Comparison of ENCODE assay signal across 7 mouse cellular contexts in genomic region chr7:120934716-120935115, GRCm38 (mm10). TPM values are rescaled to one million over a fixed set of nuclear protein-coding genes. Genes with fewer than 3 reads are reported as not detected.
DNase-seq lines count a peak whose midpoint lies in the region; ATAC-seq and TF ChIP-seq lines count a peak whose summit lies in the region.

No protein-coding gene starts in this region.

- H3K27me3 ChIP-seq in midbrain, embryonic 12.5 days = no peaks in the 10 kb centered on the region
- H3K27me3 ChIP-seq in midbrain, embryonic 16.5 days (ENCODE audit: control insufficient read depth, insufficient read depth, low read depth, low read length) = no peaks in the 10 kb centered on the region
- H3K27me3 ChIP-seq in limb, embryonic 14.5 days (ENCODE audit: control insufficient read depth, insufficient read depth, low read length) = no peaks in the 10 kb centered on the region

- DNase-seq in T-cell, adult 2 months (ENCODE audit: low spot score) = peak; percentile 51
- peak; percentile 83 for DNase-seq in embryo, embryonic 10.5 days (ENCODE audit: low spot score)
- peak; percentile 64 for DNase-seq in limb, embryonic 14.5 days (ENCODE audit: low spot score)

- H3K4me1 ChIP-seq in midbrain, embryonic 12.5 days = no peaks in the 10 kb centered on the region
- no peaks in the 10 kb centered on the region; the same call in 1 of the 2 replicates for H3K4me1 ChIP-seq in midbrain, embryonic 16.5 days (ENCODE audit: control insufficient read depth, insufficient read depth, low read length)
- H3K4me1 ChIP-seq in limb, embryonic 14.5 days (ENCODE audit: control insufficient read depth, insufficient read depth, low read length) = no peaks in the 10 kb centered on the region
- 0 out of 2 replicates have a peak, but pooled peaks cover 7% of the 10 kb centered on the region for H3K4me1 ChIP-seq in olfactory bulb, adult 2 months (ENCODE audit: control insufficient read depth, insufficient read depth, low read length)

- no peak for TF ChIP-seq POLR2A in limb, embryonic 14.5 days (IDR thresholded peaks at IDR 0.05; ENCODE audit: borderline replicate concordance, extremely low read depth, insufficient read depth, insufficient read length)
- no peak for TF ChIP-seq POLR2A in olfactory bulb, adult 2 months (IDR thresholded peaks at IDR 0.05; ENCODE audit: insufficient read depth, low read depth, low read length)

- no peak overlapping the region for H3K9ac ChIP-seq in midbrain, embryonic 12.5 days (replicated peaks)
- H3K9ac ChIP-seq in midbrain, embryonic 16.5 days (ENCODE audit: low read depth, low read length) = no peak overlapping the region
- no peak overlapping the region for H3K9ac ChIP-seq in limb, embryonic 14.5 days (ENCODE audit: low read depth, low read length, severe bottlenecking)

- H3K9me3 ChIP-seq in midbrain, embryonic 12.5 days = no peaks in the 10 kb centered on the region
- no peaks in the 10 kb centered on the region for H3K9me3 ChIP-seq in midbrain, embryonic 16.5 days (replicated peaks; ENCODE audit: control insufficient read depth, low read length, poor library complexity, severe bottlenecking)
- H3K9me3 ChIP-seq in limb, embryonic 14.5 days (ENCODE audit: control insufficient read depth, low read length) = no peaks in the 10 kb centered on the region

- no peak overlapping the region for H3K4me3 ChIP-seq in midbrain, embryonic 12.5 days
- no peak overlapping the region for H3K4me3 ChIP-seq in midbrain, embryonic 16.5 days (ENCODE audit: low read depth, low read length)
- no peak overlapping the region for H3K4me3 ChIP-seq in limb, embryonic 14.5 days (replicated peaks; ENCODE audit: low read length)
- no peak overlapping the region for H3K4me3 ChIP-seq in olfactory bulb, adult 2 months (ENCODE audit: insufficient read depth, low read depth, low read length)

- H3K4me2 ChIP-seq in midbrain, embryonic 12.5 days (replicated peaks) = no peak overlapping the region
- no peak overlapping the region for H3K4me2 ChIP-seq in midbrain, embryonic 16.5 days (ENCODE audit: low read length)
- H3K4me2 ChIP-seq in limb, embryonic 14.5 days (replicated peaks; ENCODE audit: low read depth, low read length, severe bottlenecking) = no peak overlapping the region

- H3K36me3 ChIP-seq in midbrain, embryonic 12.5 days = peaks cover 95% of the 10 kb centered on the region
- peaks cover 50% of the 10 kb centered on the region for H3K36me3 ChIP-seq in midbrain, embryonic 16.5 days (ENCODE audit: control insufficient read depth, insufficient read depth, low read length)
- peaks cover 92% of the 10 kb centered on the region for H3K36me3 ChIP-seq in limb, embryonic 14.5 days (ENCODE audit: control insufficient read depth, insufficient read depth, low read length)

- ATAC-seq in midbrain, embryonic 12.5 days (ENCODE audit: low FRiP score, low read depth) = peak; percentile 67
- ATAC-seq in midbrain, embryonic 16.5 days = no peak
- ATAC-seq in inflammation-experienced regulatory T-cells, adult 6 months = peak; percentile 82
- ATAC-seq in limb, embryonic 14.5 days (ENCODE audit: low FRiP score, low read depth) = peak; percentile 55; the same call in 1 of the 2 replicates

- peak; percentile 50; the same call in 1 of the 2 replicates for TF ChIP-seq CTCF in olfactory bulb, adult 2 months (IDR thresholded peaks at IDR 0.05; ENCODE audit: insufficient read depth, low read depth, low read length)

- H3K27ac ChIP-seq in midbrain, embryonic 12.5 days (replicated peaks) = no peak overlapping the region
- no peak overlapping the region for H3K27ac ChIP-seq in midbrain, embryonic 16.5 days (ENCODE audit: low read length)
- no peak overlapping the region for H3K27ac ChIP-seq in limb, embryonic 14.5 days (replicated peaks; ENCODE audit: low read depth, low read length)
- no peak overlapping the region for H3K27ac ChIP-seq in olfactory bulb, adult 2 months (ENCODE audit: insufficient read depth, low read depth, low read length)

- WGBS in midbrain, embryonic 12.5 days = 37% methylated on average over 5 of the region's 5 CpGs
- WGBS in midbrain, embryonic 16.5 days = 20% methylated on average over 5 of the region's 5 CpGs
- WGBS in limb, embryonic 14.5 days = 36% methylated on average over 5 of the region's 5 CpGs
- 24% methylated on average over 5 of the region's 5 CpGs for WGBS in olfactory bulb, adult 2 months

RNA-seq across cellular contexts. Expression of gene Polr3e, which starts 17.2 kb away (rescaled TPM):
- 31.4 and 33.2 TPM in 2 replicates for polyA plus RNA-seq in midbrain, embryonic 12.5 days (2016; fragmentation: Nextera tagmentation; extraction: Ambion mirVana)
- 27.0 and 27.7 TPM in 2 replicates for polyA plus RNA-seq in midbrain, embryonic 16.5 days (2015; fragmentation: Nextera tagmentation; extraction: Ambion mirVana)
- polyA plus RNA-seq in inflammation-experienced regulatory T-cells, adult 6 months (2017; shearing (Covaris generic)) = 10 to 100 TPM in 1 of 3 experiments, 1 to 10 TPM in 2; 7.0 to 10.6 (median 8.7) TPM
- polyA plus RNA-seq in limb, embryonic 14.5 days (2012; rRNA removed) = 36.3 and 38.8 TPM in 2 replicates
- polyA plus RNA-seq in limb, embryonic 14.5 days (2014; fragmentation: Nextera tagmentation; extraction: Ambion mirVana) = 25.8 and 26.2 TPM in 2 replicates
- polyA plus RNA-seq in olfactory bulb, adult 2 months (2012; ENCODE audit: insufficient read depth, insufficient read length, low replicate concordance, missing spikeins) = not detected in 2 replicates

RNA-seq across cellular contexts. Expression of gene Cdr2, which starts 47.4 kb away (rescaled TPM):
- 17.2 and 18.9 TPM in 2 replicates for polyA plus RNA-seq in midbrain, embryonic 12.5 days (2016; fragmentation: Nextera tagmentation; extraction: Ambion mirVana)
- polyA plus RNA-seq in midbrain, embryonic 16.5 days (2015; fragmentation: Nextera tagmentation; extraction: Ambion mirVana) = 12.6 and 14.6 TPM in 2 replicates
- polyA plus RNA-seq in inflammation-experienced regulatory T-cells, adult 6 months (2017; shearing (Covaris generic)) = 1 to 10 TPM; 1.2 to 1.4 (median 1.3) TPM
- 28.9 and 36.2 TPM in 2 replicates for polyA plus RNA-seq in limb, embryonic 14.5 days (2012; rRNA removed)
- 17.0 and 19.4 TPM in 2 replicates for polyA plus RNA-seq in limb, embryonic 14.5 days (2014; fragmentation: Nextera tagmentation; extraction: Ambion mirVana)
- polyA plus RNA-seq in olfactory bulb, adult 2 months (2012; ENCODE audit: insufficient read depth, insufficient read length, low replicate concordance, missing spikeins) = not detected in 2 replicates

RNA-seq across cellular contexts. Expression of gene Mfsd13b, which starts 47.6 kb away (rescaled TPM):
- polyA plus RNA-seq in midbrain, embryonic 12.5 days (2016; fragmentation: Nextera tagmentation; extraction: Ambion mirVana) = 0.29 and 0.51 TPM in 2 replicates
- 0.11 and 0.63 TPM in 2 replicates for polyA plus RNA-seq in midbrain, embryonic 16.5 days (2015; fragmentation: Nextera tagmentation; extraction: Ambion mirVana)
- not detected for polyA plus RNA-seq in inflammation-experienced regulatory T-cells, adult 6 months (2017; shearing (Covaris generic))
- polyA plus RNA-seq in limb, embryonic 14.5 days (2012; rRNA removed) = 0.26 and 0.55 TPM in 2 replicates
- polyA plus RNA-seq in limb, embryonic 14.5 days (2014; fragmentation: Nextera tagmentation; extraction: Ambion mirVana) = 0.36 TPM in 1 of 2 replicates, not detected in the other
- polyA plus RNA-seq in olfactory bulb, adult 2 months (2012; ENCODE audit: insufficient read depth, insufficient read length, low replicate concordance, missing spikeins) = not detected in 2 replicates
